Mouse (Mus musculus) lung, postnatal 0 days (tissue): ENCODE measurements around the gene Fbxo9. TPM values are rescaled to one million over a fixed set of nuclear protein-coding genes. Genes with fewer than 3 reads are reported as not detected.

Source experiments
- ATAC-seq: fragments of 200-750 bp; cut with Nextera tagmentation; 2 replicates; pipeline ENCODE4 v1.8.0; 2017; ENCODE audit warnings: moderate library complexity
- DNase-seq: peaks from one replicate; pipeline ENCODE4 v3.0.0-alpha.2; 2016; ENCODE audit warnings: low spot score
- H3K27ac ChIP-seq: fragments of 300-500 bp; sonication (generic); 2 replicates; pipeline ENCODE4 v1.5.1; 2014; ENCODE audit warnings: antibody characterized with exemption, mild to moderate bottlenecking, low read length, mixed read lengths
- H3K27me3 ChIP-seq: fragments of 300-500 bp; sonication (generic); replicated peaks from 2 replicates; pipeline ENCODE4 v1.6.1; 2014; ENCODE audit warnings: low read length, mixed read lengths; ENCODE audit not compliant: insufficient read depth
- H3K36me3 ChIP-seq: fragments of 300-500 bp; sonication (generic); 2 replicates; pipeline ENCODE4 v1.6.1; 2014; ENCODE audit warnings: low read length, mixed read lengths; ENCODE audit not compliant: insufficient read depth
- H3K4me1 ChIP-seq: fragments of 300-500 bp; sonication (generic); 2 replicates; pipeline ENCODE4 v1.6.1; 2014; ENCODE audit warnings: antibody characterized with exemption, low read depth, low read length, mixed read lengths; ENCODE audit not compliant: insufficient read depth
- H3K4me2 ChIP-seq: fragments of 300-500 bp; sonication (generic); replicated peaks from 2 replicates; pipeline ENCODE4 v1.6.1; 2014; ENCODE audit warnings: low read depth, mild to moderate bottlenecking, low read length, moderate library complexity, mixed read lengths
- H3K4me3 ChIP-seq: fragments of 300-500 bp; sonication (generic); 2 replicates; pipeline ENCODE4 v1.5.1; 2014; ENCODE audit warnings: low read depth, low read length
- H3K9ac ChIP-seq: fragments of 300-500 bp; sonication (generic); replicated peaks from 2 replicates; pipeline ENCODE4 v1.6.1; 2014; ENCODE audit warnings: low read depth, mild to moderate bottlenecking
- H3K9me3 ChIP-seq: fragments of 300-500 bp; sonication (generic); 2 replicates; pipeline ENCODE4 v1.6.1; 2016; ENCODE audit warnings: low read length, mixed read lengths
- CTCF ChIP-seq: IDR thresholded peaks from 2 replicates; pipeline ENCODE4 v1.5.1; 2016; ENCODE audit warnings: antibody characterized with exemption, mild to moderate bottlenecking
- EP300 ChIP-seq: IDR thresholded peaks from 2 replicates; pipeline ENCODE4 v1.6.1; 2016; ENCODE audit warnings: antibody characterized with exemption, mild to moderate bottlenecking, control low read depth
- WGBS: fragments of 180-500 bp; shearing (Covaris S2); extraction: QIAGEN DNeasy Blood & Tissue Kit; methylation state at CpG from one replicate; pipeline ENCODE4 v1.1.7; 2014; 5-methylcytosine and 5-hydroxymethylcytosine counted together
- polyA plus RNA-seq: library from polyadenylated mRNA; unstranded; fragments of >200 nt; fragmentation: Nextera tagmentation; extraction: Ambion mirVana; gene quantifications from 2 replicates; pipeline ENCODE4 v1.2.1, GENCODE M21; 2015

Fbxo9 gene
- polyA plus RNA-seq, 1 experiment from 2014 or later = 59.9 TPM

DNA sequence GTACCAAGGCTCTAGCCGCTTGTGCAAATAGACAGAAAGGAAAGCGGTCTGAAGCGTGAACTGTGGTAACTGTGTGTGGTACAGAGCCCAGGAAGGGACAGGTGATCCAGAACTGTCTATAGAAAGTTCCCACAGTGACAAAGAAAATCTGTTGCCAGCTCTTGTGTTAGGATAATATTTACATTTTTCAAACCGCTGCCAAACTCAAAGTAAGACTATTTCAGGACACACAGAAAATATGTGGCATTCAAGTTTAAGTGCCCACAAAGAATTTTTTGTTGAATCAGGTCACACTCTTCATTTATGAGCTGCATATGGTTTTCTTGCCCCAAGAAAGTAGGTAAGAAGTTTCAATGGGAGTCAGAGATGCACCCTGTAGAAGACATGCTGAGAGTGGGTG is 75.9 kb downstream of the Fbxo9 start:
- H3K4me1 ChIP-seq = no peaks in the 10 kb centered on the region
- H3K36me3 ChIP-seq = no peaks in the 10 kb centered on the region
- H3K9me3 ChIP-seq = no peaks in the 10 kb centered on the region
- H3K4me2 ChIP-seq = no peak overlapping the region
- ATAC-seq = peak; percentile 35; the same call in 1 of the 2 replicates
- WGBS = 50% methylated on average over 4 of the region's 4 CpGs
- peak; percentile 69 for DNase-seq
- no peak overlapping the region for H3K9ac ChIP-seq
- no peak overlapping the region for H3K4me3 ChIP-seq
- H3K27ac ChIP-seq = no peak overlapping the region
- TF ChIP-seq EP300 (peak; percentile 51), CTCF (no peak)
- no peaks in the 10 kb centered on the region for H3K27me3 ChIP-seq

Other genes starting within 250 kb of the Fbxo9 start
- 179 and 213 TPM in 2 replicates for gene Elovl5, start 191.7 kb downstream of the Fbxo9 start, polyA plus RNA-seq
- gene Gcm1, start 57.1 kb downstream of the Fbxo9 start, polyA plus RNA-seq = 0.14 TPM in 2 replicates
- 19.3 and 23.0 TPM in 2 replicates for gene Ick, start 127 bp upstream of the Fbxo9 start, polyA plus RNA-seq
- 107 and 112 TPM in 2 replicates for gene Gsta4, start 73.7 kb upstream of the Fbxo9 start, polyA plus RNA-seq
- 0.97 and 1.2 TPM in 2 replicates for gene Gsta1, start 121.6 kb upstream of the Fbxo9 start, polyA plus RNA-seq
- 0.51 and 0.62 TPM in 2 replicates for gene Gm3776, start 148.1 kb upstream of the Fbxo9 start, polyA plus RNA-seq
- gene Gm10639, start 180.9 kb upstream of the Fbxo9 start, polyA plus RNA-seq = 0.29 and 0.68 TPM in 2 replicates
- not detected in 2 replicates for gene Omt2a, start 205.7 kb upstream of the Fbxo9 start, polyA plus RNA-seq
- not detected in 2 replicates for gene Omt2b, start 218.5 kb upstream of the Fbxo9 start, polyA plus RNA-seq
- gene Gsta2, start 246.7 kb upstream of the Fbxo9 start, polyA plus RNA-seq = 4.8 and 4.9 TPM in 2 replicates